Mouse (Mus musculus) kidney, adult 2 months (tissue): ENCODE measurements around the gene Setd1b.

Experiments used
- CTCF ChIP-seq: fragments of 200-500 bp; conservative IDR thresholded peaks from 2 replicates; pipeline ENCODE4 v1.5.1; 2011; ENCODE audit warnings: low read depth, mild to moderate bottlenecking, control low read depth, low read length, moderate library complexity, mixed read lengths; ENCODE audit not compliant: insufficient read depth, insufficient read length
- POLR2A ChIP-seq: fragments of 200-500 bp; IDR thresholded peaks from one replicate; pipeline ENCODE4 v1.6.1; 2011; ENCODE audit warnings: low read depth, low read length, control low read depth

- no peak for TF ChIP-seq CTCF
- no peak for TF ChIP-seq POLR2A
These were observed 51.4 kb downstream of the Setd1b start for GRCm38 (mm10) chr5:123193436-123193835.
